Mouse (Mus musculus) frontal cortex, postnatal 36 days (tissue): ENCODE measurements around the gene Phlda3.

Experiments used
- DNase-seq, 2 experiments: peaks; one replicate each; pipeline ENCODE4 v3.0.0; 2022; ENCODE audit warnings: low spot score in 2 of 2

The Phlda3 gene

GRCm38 (mm10) chr1:135759685-135760084 lies 6.2 kb upstream of the Phlda3 start:
- no peak for DNase-seq

DNA sequence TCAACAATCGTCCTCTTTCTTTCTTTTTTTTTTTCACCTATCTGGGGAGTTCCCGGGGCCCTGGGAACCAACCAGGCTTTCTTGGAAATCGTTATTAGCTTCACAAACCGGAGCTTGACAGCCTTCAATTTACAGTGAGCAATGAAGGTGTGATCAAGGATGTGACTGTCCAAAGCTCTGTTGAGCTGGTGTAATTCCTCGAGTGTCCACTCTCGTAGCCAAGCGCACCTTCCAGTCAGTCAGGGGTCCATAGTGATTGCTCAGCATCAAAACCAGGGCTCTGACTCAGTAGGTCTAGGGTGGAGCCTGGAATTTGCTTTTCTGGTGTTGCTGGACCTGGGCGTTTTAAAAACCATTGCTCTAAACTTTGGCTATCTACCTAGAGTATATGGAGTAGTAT lies 5.7 kb upstream of the Phlda3 start:
- DNase-seq = no peak

DNA sequence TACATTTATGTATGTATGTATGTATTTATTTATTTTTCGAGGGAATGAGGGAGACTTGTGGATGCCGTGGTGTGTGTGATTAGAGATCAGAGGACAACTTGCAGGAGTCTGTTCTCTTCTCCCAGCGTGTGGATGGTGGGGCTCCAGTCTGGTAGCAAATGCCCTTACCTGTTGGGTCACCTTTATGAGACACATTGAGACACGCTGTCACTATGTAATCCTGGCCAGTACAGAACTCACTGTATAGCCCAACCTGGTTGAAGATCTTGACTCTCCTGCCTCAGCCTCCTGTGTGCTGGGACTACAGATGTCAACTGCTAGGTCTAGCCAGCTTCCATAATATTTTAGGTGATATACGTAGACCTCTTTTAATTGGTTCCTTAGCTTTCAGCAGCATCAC lies 4.2 kb upstream of the Phlda3 start:
- no peak for DNase-seq

DNA sequence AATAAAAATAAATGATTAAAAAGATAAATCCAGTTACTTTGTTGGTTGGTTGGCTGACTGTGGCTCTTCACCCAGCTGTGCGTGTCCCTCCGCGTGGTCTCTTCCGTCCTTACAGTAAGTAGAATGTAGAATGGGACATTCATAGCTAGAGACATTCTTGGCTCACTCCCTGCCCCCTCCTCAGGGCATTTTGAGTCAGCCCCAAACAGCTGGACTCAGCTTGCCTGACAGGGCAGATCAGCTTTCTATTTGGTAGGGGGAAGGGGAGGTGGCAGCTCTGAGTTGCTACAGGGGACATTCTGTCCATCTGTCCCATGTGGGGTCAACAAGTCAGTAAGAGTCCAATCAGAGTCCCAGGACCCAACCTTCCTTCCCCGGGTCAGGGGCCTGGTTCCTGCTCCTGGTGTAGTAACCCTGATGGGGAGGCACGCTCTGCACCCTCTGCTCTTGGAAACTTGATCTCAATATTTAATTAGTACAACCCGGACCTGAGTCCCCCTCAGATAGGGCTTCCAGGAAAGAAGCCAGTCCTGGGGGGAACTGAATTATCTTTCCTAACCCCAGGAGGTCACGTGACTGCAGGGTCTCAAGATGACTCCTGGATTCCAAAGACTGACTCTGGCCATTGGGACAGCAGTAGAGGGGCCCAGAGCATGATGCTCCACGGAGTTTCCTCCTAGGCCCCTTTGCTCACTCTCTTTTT lies 2.3 kb upstream of the Phlda3 start:
- no peak for DNase-seq

DNA sequence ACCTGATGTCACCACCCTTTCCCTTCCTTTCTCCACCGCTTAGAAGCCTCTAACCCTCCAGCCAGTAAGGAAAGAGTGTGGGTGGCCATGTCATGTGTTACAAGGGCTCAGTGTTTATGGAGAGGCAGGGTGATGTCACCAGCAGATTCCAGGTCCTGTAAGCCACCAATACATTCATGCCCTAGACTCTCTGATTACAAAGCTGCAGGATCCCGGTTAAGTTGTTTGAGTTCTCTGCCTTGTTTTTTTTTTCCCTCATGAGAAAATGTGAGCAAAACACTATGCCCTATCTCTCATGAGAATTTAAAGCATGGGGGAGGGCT lies 1.8 kb upstream of the Phlda3 start:
- DNase-seq = no peak

GRCm38 (mm10) chr1:135766592-135767306 lies 830 bp downstream of the Phlda3 start:
- no peak for DNase-seq

DNA sequence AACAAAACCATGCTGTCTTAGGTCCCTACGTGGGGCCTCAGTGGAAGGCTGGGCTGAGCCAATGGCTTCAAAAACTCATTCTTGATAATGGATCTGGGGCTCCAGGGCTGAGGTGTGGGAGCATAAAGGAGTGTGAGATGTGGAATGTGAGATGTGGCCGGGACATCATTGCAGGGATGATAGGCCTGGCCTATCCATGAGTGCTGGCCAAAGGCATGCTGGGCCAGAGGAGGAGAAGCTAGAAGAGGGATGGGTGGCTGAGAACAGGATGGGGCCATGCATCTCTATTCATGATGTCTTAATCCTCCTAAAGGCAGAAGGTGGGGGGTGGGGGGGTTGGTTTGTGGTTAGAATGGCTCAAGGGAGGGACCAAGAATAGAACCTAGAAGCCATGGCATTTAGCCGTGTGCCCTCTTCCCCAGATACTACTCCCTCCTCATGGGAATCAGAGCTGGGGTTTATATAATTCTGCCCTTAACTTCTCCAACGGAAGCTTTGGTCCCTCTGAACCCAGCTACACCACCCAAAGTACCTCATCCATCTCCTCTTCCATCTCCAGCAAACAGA lies 1.5 kb downstream of the Phlda3 start:
- DNase-seq = no peak

DNA sequence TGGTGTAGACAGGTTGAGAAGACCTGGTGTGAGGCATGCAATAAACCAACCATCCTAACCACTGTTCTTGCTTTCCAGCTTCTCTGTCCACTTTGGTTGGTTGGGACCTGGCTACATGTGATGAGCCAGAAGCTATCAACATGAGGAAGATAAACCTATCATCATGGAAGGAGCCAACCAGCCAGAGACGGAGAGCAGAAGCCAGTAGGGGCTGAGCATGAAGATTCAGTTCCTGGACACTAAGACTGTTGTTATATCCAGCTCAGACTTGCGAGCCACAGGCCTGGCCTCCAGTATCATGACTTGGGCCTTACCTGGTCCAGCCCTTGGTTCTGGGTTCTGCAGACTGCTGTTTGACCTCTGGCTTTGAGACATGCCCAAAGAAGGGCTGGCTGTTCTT lies 2.5 kb downstream of the Phlda3 start:
- DNase-seq = no peak

DNA sequence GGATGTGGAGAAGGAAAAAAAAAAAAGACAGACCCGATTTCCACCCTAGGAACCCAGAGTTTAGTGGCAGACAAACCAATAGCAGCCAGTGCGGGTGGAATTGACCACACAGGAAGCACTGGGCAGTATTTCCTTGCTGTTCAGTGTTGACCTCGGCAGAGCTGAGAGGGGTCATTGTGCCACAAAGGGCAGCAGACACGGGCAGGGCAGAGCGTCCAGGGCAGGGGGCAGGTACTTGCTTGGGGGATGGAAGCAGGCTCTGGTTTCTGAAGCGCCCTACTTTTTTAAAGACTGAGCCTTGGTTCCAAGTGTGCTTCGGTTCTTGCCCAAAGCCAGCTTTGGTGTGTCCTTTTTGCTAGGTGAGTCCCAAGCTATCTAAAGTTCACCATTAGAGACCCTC lies 4.3 kb downstream of the Phlda3 start:
- DNase-seq = no peak

DNA sequence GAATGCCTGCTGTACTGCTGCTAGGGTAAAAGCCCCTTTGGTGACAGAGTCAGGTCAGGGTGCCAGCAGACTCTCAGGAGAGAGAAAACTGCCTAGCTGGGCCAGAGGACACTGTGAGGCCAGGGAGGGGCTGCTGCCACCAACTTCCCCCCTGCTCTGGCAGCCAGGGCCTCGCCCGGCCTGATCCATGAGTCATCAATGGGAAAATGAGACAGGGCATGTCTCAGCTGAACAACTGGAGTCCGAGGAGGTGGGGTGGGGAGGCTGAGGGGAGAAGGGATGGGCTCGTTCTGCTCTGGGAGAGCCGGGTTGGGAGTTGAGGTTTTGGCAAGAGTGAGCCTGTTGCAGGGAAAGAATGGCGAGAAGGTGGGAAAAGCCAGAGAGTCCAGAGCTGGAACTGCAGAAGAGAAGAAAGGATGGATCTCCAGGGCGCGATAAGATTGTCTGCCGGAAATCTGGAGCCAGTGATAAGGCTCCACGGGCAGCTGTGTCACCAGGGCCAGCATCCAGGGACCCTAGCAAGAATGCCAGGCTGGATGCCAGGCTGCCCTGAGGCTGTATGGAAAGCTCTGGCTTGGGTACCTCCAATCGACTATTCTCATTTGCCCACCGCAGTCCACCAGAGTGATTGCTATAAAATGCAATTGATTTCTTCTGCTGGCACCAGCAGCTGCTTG lies 5.1 kb downstream of the Phlda3 start:
- no peak for DNase-seq

- no peak for DNase-seq
Measured at GRCm38 (mm10) chr1:135771573-135771970, 5.7 kb downstream of the Phlda3 start.

DNA sequence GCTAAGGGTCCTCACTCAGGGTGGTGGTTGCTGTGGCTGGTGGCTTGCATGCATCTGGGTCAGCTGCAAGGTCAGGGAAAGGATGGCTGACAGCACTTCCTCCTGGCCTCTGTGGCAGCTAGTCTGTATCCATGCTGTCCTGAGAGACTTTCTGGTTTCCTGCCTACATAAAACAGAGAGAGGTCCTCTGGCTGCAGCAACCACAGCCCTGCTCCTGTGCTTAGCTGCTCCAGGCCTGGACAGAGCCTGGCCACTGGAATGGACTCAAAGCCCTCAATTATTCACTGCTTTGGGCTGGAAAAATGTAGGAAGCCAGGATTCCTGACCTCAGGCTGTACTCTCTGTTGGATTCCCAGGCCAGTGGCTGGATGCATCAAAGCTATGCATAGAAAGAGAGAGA lies 10.7 kb downstream of the Phlda3 start:
- no peak for DNase-seq

GRCm38 (mm10) chr1:135777046-135777445 lies 11.1 kb downstream of the Phlda3 start:
- DNase-seq = no peak

DNA sequence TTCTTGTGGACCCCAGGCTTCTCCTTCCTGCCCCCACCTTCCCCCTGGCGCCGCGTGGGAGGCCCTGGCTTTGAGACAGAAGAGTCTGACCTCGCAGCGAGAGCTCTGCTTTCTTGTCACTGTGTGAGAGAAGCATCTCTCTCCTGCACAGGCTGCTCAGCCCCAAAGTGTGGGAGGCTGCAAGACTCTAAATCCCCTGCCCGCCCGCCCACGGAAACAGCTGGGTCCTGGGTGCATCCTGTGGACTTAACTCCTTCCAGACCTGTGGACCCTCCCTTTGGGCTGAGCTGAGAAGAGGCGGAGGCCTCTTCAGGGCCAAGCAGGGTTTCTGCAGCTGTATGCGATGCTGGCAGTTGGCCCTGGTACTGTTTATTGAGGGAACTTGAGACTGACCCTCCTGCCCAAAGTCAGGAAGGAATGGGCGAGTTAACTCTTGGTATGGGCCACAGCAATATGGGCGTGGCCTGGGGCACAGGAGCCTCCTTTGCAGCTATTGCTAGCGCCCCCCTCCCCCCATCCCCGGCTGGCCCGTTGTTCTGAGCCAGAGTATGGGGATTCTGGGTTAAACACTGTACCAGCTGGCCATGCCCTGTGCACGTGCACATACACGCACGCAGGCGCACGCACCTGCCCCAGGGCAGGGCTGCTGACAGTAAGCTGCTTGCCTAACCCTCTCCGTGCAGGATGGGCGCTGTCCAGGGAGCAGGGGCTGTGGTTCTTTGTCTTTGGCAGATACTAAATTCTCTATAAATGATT lies 13.0 kb downstream of the Phlda3 start, which contains the start of gene Tnni1:
Gene Tnni1 (plus strand): TSS at position 655 of the 756 bp plus-strand sequence.
- DNase-seq = no peak

DNA sequence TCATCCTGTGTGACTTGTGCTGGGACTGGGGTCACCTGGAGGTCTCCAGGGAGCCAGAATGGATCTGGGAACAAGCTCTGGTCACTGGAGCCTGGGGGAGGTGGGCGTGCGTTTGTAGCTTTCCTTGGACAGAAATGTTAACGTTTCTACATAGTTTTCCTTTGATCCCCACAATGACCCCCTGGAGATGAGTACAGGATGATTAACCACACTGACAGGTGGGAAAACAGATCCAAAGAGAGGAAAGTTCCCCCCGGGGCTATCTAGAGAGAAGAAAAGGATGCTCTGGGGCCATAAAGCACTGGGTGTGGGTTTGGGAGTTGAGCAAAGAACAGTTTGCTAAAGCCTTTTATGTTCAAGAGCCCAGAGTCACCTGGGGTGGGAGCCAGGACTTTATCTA lies 14.7 kb downstream of the Phlda3 start:
- DNase-seq = no peak

DNA sequence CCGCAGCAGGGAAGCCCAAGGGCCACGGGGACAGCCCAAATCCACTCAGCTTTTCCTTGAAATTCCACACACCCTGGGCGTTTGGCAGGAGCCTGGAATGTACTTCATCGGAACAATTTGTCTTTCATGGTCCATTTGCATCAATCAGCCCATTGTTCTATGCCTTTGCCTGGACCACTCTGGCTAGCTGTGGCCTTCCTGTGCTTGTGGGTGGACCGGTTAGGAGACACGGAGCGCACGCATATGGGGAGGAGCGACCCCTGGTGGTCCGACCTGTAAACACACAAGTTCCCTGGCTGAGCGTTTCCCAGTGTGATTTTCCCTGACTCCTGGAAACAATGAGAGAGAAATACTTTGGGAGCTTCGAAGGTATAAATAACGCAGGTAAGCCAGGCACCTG lies 15.3 kb downstream of the Phlda3 start:
- DNase-seq = peak; percentile 67 to 75

DNA sequence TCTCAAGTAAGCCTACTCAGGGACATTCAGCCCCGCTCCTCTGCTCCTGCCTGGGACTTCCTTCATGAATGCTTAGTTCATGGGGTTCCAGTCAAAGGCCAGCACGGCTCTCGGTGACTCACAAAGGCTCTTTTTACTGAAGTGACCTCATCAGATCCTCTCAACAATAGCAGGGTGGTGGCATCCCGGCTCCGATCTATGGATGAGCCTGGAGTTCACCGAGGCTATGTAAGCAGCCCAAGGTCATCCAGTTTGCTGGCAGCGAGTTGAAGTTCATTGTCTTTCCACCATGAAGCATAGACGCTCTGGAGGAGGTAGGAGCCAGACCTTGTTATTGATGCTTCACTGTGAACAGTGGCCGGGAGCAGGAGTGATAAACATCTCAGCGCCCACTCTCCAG lies 16.9 kb downstream of the Phlda3 start:
- no peak for DNase-seq

DNA sequence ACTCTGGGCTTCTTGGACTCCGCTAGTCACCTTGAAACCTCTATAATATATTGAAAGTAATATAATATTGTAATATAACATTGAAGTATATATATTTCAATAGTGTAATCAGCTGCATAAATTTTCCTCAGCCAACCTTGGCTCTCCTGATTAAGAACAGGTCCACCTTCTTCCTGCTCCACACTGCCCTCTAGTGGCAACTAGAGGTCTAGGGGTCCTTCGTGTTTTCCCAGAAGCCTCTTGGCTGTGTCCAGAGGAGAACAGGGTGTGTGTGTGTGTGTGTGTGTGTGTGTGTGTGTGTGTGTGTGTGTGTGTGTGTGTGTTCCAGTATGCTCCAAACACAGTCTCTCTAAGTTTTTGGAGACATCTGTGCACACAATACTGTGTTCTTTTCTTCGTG lies 21.9 kb downstream of the Phlda3 start:
- DNase-seq = peak; percentile 62 to 72

DNA sequence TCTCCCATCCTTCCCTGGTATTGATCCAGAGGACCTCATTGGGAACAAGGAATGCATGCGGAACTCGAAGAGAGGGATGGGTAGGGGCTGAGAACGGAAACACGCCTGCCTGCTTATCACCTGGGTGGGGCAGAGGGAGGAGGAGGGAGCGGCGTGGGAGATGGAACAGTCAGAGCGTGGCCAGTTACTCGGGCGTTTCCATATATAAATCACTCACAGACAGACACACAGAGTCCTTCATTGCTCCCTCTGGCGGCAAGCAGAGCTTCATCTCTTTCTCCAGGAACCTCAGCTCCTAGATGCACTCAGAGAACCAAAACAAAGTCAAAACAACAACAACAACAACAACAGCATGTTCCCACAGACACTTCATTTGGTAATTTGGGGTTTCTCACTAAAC lies 22.8 kb downstream of the Phlda3 start:
- DNase-seq = no peak

GRCm38 (mm10) chr1:135789815-135790214 lies 23.9 kb downstream of the Phlda3 start:
- peak; percentile 66 to 67 for DNase-seq

- no peak for DNase-seq
Measured at GRCm38 (mm10) chr1:135792143-135792939, 26.4 kb downstream of the Phlda3 start.
